Mouse (Mus musculus) megakaryocyte, embryonic 14.5 days (primary cell): ENCODE measurements around the gene Cenpb. TPM values are rescaled to one million over a fixed set of nuclear protein-coding genes. Genes with fewer than 3 reads are reported as not detected.

Source experiments
- H3K27me3 ChIP-seq: replicated peaks from 2 replicates; pipeline ENCODE3; 2012; ENCODE audit warnings: inconsistent platforms
- H3K36me3 ChIP-seq: replicated peaks from 2 replicates; pipeline ENCODE3; 2012; ENCODE audit warnings: low read length, inconsistent platforms, mixed read lengths
- H3K4me1 ChIP-seq: 2 replicates; pipeline ENCODE4 v1.6.1; 2012; ENCODE audit warnings: inconsistent platforms
- H3K4me3 ChIP-seq: replicated peaks from 2 replicates; pipeline ENCODE3; 2012; ENCODE audit warnings: moderate library complexity, mild to moderate bottlenecking, inconsistent platforms
- H3K9me3 ChIP-seq: 2 replicates; pipeline ENCODE4 v1.6.1; 2012; ENCODE audit warnings: inconsistent platforms
- FLI1 ChIP-seq: IDR thresholded peaks from 2 replicates; pipeline ENCODE4 v1.6.1; 2012; ENCODE audit warnings: low read length, inconsistent platforms, mixed read lengths
- GATA1 ChIP-seq: IDR thresholded peaks from 3 replicates; pipeline ENCODE4 v1.6.1; 2012; ENCODE audit warnings: mixed read lengths, low read length, inconsistent platforms, borderline replicate concordance
- polyA plus RNA-seq: library from polyadenylated mRNA; stranded (reverse); fragments of >175 nt; gene quantifications from 2 replicates; pipeline ENCODE4 v1.2.3, GENCODE M21; 2012; ENCODE audit warnings: low replicate concordance; ENCODE audit not compliant: insufficient read depth

Gene Cenpb
- polyA plus RNA-seq, 1 experiment: 147 TPM

DNA sequence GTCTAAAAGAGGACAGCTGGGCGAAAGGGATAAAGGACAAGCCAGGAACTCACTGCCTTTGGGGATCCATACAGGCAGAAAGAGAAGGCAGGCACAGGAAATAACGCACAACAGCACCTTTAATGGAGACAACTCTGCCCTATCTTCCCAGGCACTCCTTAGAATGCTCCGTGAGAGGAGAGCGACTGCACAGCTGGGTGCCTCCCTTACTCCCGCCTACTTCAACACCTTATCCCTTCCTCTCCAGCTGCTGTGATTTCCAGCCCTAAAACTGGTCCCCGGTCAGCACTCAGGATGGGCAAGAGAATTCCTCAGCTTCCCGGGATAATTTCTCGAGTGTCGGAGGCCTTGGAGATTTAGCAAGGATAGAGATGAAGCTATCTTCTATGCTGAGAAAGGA lies 8.9 kb downstream of the Cenpb start:
- H3K27me3 ChIP-seq: peaks cover 31% of the 10 kb centered on the region
- TF ChIP-seq FLI1 (no peak), GATA1 (no peak)
- H3K4me1 ChIP-seq: peaks cover 55% of the 10 kb centered on the region
- no peak overlapping the region for H3K4me3 ChIP-seq
- H3K36me3 ChIP-seq: peaks cover 4% of the 10 kb centered on the region
- H3K9me3 ChIP-seq: peaks cover 6% of the 10 kb centered on the region

DNA sequence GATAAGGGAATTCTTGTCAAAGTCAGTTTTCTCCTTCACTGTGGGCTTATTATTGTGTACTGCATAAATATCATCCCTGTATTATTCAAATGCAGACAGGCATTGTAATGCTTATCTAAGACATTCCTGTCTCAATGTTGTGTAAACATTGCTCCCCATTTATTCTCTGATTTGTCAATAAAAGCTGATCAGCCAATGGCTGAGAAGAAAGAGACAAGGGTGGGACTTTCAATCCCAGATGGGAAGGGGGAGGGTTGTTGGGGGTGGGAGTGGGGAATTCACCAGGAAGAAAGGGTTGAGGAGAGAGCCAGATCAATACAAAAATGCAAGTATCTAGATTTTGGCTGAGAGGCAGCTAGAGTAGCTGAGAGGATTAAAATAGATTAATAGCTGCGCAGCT lies 11.0 kb downstream of the Cenpb start:
- no peak overlapping the region for H3K4me3 ChIP-seq
- peaks cover 14% of the 10 kb centered on the region for H3K9me3 ChIP-seq
- TF ChIP-seq FLI1: no peak
- peaks cover 37% of the 10 kb centered on the region for H3K4me1 ChIP-seq
- peaks cover 31% of the 10 kb centered on the region for H3K27me3 ChIP-seq
- H3K36me3 ChIP-seq: no peaks in the 10 kb centered on the region

GRCm38 (mm10) chr2:131167984-131168383 lies 11.9 kb downstream of the Cenpb start:
- peaks cover 30% of the 10 kb centered on the region for H3K4me1 ChIP-seq
- peaks cover 28% of the 10 kb centered on the region for H3K27me3 ChIP-seq
- TF ChIP-seq FLI1: no peak
- no peak overlapping the region for H3K4me3 ChIP-seq
- peaks cover 14% of the 10 kb centered on the region for H3K9me3 ChIP-seq
- no peaks in the 10 kb centered on the region for H3K36me3 ChIP-seq

DNA sequence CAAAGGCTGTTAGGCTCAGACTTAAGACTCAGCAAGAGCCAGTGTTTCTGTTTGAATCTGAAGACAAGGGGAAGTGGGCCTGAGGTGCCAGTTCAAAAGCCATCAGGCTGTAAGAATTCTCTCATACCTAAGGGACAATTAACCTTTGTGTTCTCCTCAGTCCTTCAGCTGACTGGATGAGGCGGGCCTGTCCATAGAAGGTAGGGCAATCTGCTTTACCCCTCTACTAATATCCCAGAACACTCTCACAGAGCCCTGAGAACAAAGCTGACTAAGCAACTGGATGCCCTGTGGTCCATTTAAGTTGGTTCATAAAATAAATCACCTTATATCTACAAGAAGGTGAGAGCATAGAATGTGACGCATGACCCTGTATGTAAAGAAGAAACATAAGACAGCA lies 13.7 kb downstream of the Cenpb start:
- Histone ChIP-seq H3K27me3 (peaks cover 13% of the 10 kb centered on the region), H3K36me3 (no peaks in the 10 kb centered on the region), H3K4me1 (peaks cover 14% of the 10 kb centered on the region), H3K4me3 (no peak overlapping the region), H3K9me3 (peaks cover 14% of the 10 kb centered on the region)
- TF ChIP-seq GATA1 (no peak), FLI1 (no peak)

- Histone ChIP-seq H3K9me3 (peaks cover 14% of the 10 kb centered on the region), H3K36me3 (no peaks in the 10 kb centered on the region), H3K27me3 (no peaks in the 10 kb centered on the region), H3K4me1 (peaks cover 22% of the 10 kb centered on the region), H3K4me3 (no peak overlapping the region)
- TF ChIP-seq FLI1 (no peak), GATA1 (no peak)
Observed at GRCm38 (mm10) chr2:131163924-131164323, 15.9 kb downstream of the Cenpb start.

DNA sequence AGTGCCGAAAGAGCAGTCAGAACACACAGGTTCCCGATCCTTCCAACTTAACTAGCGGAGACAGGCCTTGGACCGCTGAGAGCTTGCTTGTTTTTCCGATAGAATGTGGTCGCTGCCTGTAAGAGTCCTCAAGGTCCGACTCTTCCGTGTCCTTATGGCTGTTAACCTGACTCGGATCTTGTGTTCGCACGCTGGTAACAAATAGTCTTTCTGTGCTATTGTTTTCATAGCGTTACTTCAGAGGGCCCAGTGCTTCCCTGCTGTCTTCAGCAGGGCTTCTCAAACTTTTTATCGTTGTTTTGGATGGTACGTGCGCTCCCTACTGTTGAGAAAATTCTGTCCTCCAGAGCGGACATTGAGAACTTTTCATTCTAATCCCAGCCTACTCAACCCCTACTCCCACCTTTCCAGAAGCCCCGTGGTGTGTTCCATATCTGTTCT lies 19.2 kb downstream of the Cenpb start:
- peaks cover 24% of the 10 kb centered on the region for H3K36me3 ChIP-seq
- H3K27me3 ChIP-seq: no peaks in the 10 kb centered on the region
- TF ChIP-seq GATA1: no peak
- no peak for TF ChIP-seq FLI1
- H3K4me1 ChIP-seq: peaks cover 49% of the 10 kb centered on the region
- H3K4me3 ChIP-seq: peak overlapping the region; percentile 92
- peaks cover 8% of the 10 kb centered on the region for H3K9me3 ChIP-seq

DNA sequence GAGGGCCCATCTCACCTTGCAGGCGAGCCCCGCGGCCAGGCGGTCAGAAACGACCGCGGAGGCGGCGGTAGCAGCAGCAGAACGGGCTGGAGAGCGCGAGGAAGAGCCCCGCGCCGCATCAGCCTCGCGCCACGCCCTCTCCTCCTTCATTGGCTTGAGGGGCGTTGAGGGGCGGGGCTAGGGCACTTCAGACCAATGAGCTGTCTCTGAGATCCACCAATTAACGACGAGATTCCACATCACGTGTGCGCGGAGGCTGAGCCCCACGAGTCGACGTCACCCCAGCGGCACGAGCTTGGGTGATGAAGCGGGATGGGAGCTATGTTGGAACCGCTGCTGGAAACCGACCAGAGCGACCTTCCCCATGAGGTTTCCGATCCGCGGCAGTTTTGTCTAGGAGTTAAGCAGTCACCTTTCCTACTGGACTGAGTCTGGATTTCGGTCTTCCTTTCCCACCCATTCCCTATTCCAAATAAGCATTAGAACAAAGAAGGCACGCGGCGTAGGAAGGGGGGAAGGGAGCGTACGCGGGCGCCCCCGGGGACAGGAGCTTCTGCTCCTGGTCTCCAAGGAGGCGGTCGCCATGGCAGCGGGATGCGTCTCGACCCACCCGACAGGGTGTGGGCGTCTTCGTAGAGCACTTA lies 19.8 kb downstream of the Cenpb start, which contains the start of gene 1700037H04Rik:
Gene 1700037H04Rik (minus strand): TSS at position 144 of the 644 bp plus-strand sequence.
- H3K9me3 ChIP-seq: peaks cover 7% of the 10 kb centered on the region
- H3K4me3 ChIP-seq: peak within 1 kb of the TSS; percentile 92
- TF ChIP-seq GATA1: no peak
- no peak for TF ChIP-seq FLI1
- H3K27me3 ChIP-seq: no peaks in the 10 kb centered on the region
- peaks cover 31% of the 10 kb centered on the region for H3K36me3 ChIP-seq
- peaks cover 50% of the 10 kb centered on the region for H3K4me1 ChIP-seq

DNA sequence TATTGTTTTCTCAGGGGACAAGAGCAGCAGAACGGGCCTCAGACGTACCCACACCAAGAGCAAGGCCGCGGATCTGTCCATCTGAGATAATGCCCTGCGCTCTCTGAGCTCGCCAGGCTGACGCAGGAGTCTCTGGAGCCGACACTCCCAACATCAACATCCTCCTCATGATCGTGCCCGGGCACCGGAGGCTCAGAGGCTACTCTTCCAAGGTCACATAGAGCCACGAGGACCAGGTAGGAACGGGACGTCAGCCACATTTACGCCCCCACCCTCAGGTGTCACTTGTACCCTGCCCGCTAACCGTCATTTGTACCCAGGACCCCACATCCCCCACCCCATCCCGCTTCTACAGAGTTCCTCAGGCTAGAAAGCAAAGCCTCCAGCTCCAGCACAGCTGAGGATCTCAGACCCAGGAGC lies 20.4 kb downstream of the Cenpb start:
- peaks cover 36% of the 10 kb centered on the region for H3K36me3 ChIP-seq
- peaks cover 1% of the 10 kb centered on the region for H3K9me3 ChIP-seq
- H3K4me3 ChIP-seq: peak overlapping the region; percentile 92
- H3K4me1 ChIP-seq: peaks cover 56% of the 10 kb centered on the region
- no peaks in the 10 kb centered on the region for H3K27me3 ChIP-seq
- TF ChIP-seq FLI1 (no peak), GATA1 (no peak)

DNA sequence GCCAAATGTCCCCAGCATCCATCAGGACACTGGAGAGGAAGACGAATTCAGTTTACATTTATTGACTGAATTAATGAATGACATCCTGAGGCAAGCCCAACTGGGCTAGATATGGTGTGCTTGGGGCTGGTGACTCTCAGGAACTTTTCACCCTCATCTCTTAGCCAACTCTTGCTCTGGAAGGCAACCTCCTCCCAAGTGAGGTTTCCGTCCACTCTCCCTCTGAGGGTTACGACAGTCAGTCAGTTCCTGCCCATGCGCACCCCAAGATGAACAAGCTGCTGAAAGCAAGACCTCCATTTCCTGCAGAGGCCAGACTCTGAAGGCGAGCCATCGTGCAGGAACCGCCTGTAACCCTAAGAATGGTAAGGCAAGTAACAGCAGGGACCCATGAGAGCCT lies 22.9 kb downstream of the Cenpb start:
- Histone ChIP-seq H3K4me1 (peaks cover 70% of the 10 kb centered on the region), H3K4me3 (no peak overlapping the region), H3K27me3 (no peaks in the 10 kb centered on the region), H3K9me3 (no peaks in the 10 kb centered on the region), H3K36me3 (peaks cover 60% of the 10 kb centered on the region)
- TF ChIP-seq GATA1 (no peak), FLI1 (no peak)

DNA sequence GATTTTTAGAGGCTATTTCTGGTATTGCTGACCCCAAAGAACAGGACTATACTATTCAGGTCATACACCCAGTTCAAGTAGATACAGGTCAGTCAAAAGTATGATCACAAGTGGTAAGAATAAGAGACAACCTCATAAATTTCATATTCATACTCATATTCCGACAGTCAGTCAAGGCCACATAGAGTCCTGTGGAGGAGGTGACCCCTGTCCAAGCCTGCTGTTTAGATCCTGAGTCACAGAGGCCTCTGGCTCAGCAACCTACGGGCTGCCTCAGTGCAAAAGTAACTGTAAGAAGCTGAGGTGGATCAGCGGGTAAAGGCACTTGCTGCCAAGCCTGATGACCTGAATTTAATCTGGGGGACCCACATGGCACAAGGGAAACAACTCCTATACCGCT lies 25.8 kb downstream of the Cenpb start:
- Histone ChIP-seq H3K4me3 (no peak overlapping the region), H3K36me3 (peaks cover 90% of the 10 kb centered on the region), H3K27me3 (no peaks in the 10 kb centered on the region), H3K9me3 (no peaks in the 10 kb centered on the region), H3K4me1 (peaks cover 64% of the 10 kb centered on the region)
- TF ChIP-seq FLI1 (no peak), GATA1 (no peak)
